Mouse (Mus musculus): ENCODE data around the gene Surf2. TPM values are rescaled to one million over a fixed set of nuclear protein-coding genes. Genes with fewer than 3 reads are reported as not detected.

The Surf2 gene
- total RNA-seq, 2 experiments from 2014 or later, result 55.3 to 62.8 TPM

DNA sequence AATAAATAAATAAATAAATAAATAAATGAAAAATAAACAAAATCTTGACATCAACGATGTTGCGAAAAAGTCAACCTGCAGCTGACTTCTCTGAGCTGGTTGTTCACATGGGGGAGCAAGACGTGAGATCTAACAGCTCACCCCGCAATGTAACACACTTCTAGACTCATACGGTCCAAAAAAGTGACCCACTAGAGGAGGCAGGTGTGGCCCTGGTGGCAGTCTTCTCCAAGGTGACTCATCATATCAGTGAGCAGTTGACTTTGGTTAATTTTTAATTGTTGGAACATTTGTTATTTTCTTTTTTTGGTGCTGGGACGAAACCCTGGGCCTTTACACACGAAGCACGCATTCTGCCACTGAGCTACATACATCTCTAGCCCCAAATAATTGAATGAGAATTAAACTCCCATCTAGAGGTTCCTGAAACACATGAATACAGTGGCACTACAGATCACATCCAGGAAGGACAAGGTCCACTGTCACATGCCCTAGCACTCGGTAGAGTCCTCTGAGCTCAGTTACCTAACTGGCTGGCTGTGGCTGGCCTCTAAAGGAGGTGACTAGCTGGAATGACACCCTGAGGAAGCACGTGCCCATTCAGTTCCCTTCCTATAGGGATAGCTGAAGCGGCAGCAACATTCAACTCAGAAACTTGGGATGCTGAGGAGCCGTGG, 40.8 kb downstream of the Surf2 start:
- no peak for ATAC-seq (replicated peaks; ENCODE audit: poor library complexity)

DNA sequence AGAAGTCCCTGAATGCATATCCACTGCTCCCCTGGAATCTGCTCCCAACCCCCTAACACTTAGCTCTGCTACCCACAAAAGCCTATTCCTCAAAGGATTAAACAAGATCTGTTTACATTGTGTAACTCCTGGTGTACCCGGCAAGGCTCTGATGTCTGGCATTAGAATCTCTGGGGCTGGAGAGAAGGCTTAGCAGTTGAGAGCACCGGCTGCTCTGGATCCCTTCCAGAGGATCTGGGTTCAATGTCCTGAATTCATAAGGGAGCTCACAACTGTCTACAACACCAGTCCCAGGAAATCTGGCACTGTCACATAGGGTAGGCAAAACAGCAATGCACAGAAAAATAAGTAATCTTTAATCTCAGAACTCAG, 41.3 kb downstream of the Surf2 start:
- no peak for ATAC-seq (replicated peaks; ENCODE audit: poor library complexity)

DNA sequence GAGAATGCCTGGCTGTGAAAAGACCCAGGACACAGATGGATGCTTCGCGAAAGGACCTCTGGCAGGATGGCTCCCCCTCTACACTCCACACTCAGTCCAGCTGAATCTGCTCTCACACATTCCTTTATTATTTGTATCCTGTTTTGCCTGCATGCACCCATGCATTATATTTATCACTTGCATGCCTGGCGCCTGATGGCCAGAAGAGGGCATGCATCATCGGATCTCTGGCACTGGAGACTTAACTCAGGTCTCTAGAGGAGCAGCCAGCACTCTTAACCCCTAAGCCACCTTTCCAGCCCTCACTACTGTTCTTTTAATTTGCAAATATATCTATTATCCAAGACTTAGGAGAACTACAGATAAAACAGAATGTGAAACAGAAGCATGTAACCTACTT, 44.6 kb downstream of the Surf2 start:
- no peak for ATAC-seq (replicated peaks; ENCODE audit: poor library complexity)

DNA sequence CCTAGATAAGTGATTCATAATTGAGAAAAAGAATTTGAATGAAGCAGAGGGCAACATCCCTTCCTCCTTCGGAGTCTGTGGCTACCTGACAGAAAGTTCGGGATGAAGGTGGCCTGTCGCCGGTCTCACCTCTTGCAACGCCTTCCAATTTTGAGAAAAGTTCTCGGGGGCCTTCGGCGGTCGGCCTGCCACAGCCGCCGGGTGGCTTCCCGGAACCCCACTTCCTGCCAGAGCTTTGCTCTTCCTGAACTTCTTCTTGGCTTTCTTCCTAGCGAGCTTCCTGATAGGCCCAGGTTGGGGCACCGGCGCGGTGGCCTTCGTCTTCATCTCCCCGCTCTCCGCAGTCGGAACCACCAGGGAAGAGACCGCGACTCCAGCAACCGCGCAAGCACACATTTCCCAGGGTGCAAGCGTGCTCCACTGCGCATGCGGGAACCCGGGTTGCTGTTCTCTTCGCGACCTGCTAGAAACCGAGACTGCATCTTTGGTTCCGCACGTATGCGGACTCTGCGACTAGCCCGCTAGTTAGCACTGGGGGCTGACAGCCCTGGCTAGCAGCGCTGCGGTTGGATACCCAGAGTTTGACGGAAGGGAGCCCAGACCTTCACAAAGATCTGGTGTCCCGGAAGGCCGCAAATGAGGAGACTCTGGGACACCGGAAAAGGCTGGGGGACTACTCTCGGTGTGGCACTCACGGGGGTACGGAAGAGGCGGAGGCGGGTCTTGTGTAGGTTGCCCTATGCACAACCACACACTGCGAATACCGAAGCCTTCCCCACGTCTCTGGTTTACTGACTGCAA, 48.0 kb downstream of the Surf2 start, which contains the start of gene Rexo4:
TSS of gene Rexo4 (minus strand) at position 464 of the 801 bp plus-strand sequence.
- peak; percentile 95 for ATAC-seq (replicated peaks; ENCODE audit: poor library complexity)

DNA sequence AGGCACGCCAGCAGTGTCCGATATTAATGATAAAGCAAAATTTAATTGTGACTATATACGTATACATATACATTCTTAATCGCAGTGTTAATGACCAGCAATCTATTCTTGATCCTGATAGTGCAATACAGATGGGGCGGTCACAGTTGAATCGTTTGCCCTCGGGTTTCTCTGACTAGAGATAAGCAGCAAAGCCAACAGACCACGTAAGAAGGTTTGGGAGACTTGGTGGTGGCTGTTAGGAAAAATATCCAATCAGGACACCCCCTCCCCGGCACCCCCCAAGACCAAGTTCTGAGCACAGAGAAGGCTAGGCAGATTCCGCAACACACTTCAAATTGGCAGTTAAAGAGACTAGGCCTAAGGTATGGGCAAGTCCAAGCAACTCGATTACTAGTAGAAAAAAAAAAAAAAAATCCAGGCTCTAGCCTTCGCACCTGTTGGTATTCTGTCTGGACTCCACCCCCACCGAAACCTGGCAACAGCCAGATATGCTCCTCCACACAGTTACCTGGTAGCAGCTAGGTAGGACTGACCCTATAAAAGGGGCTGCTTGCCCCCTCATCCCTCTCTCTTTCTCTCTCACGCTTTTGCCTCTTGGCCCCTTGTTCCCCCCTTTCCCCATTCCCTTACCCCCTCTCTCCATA, 48.7 kb downstream of the Surf2 start:
- ATAC-seq (replicated peaks; ENCODE audit: poor library complexity), result peak; percentile 12

DNA sequence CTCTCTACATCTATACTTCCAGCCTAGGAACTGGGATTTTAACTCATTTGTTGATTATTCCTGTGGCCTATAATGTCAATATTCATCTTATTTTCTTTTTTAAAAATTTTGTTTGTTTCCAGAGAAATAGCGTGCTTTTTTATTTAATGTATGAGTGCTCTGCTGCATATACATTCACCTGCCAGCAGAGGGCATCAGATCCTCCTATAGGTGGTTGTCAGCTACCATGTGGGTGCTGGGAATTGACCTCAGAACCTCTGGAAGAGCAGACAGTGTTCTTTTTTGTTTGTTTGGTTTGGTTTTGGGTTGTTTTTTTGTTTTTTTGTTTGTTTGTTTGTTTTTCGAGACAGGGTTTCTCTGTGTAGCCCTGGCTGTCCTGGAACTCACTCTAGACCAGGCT, 51.1 kb downstream of the Surf2 start:
- ATAC-seq (replicated peaks; ENCODE audit: poor library complexity), result no peak

Other genes starting within 250 kb of the Surf2 start
- 0.30 and 1.6 TPM in 2 replicates for gene Lcn4, start 245.1 kb upstream of the Surf2 start, total RNA-seq (2015)
- not detected in 2 replicates for gene Lcn4, start 245.1 kb upstream of the Surf2 start, total RNA-seq (2017)
- gene Abo, start 51.4 kb upstream of the Surf2 start, total RNA-seq (2015), result not detected in 2 replicates
- gene Abo, start 51.4 kb upstream of the Surf2 start, total RNA-seq (2017), result not detected in 2 replicates
- 14.7 and 26.2 TPM in 2 replicates for gene Surf6, start 13.5 kb upstream of the Surf2 start, total RNA-seq (2015)
- 50.7 and 56.8 TPM in 2 replicates for gene Surf6, start 13.5 kb upstream of the Surf2 start, total RNA-seq (2017)
- gene Med22, start 5.7 kb upstream of the Surf2 start, total RNA-seq (2015), result 7.2 and 7.7 TPM in 2 replicates
- gene Med22, start 5.7 kb upstream of the Surf2 start, total RNA-seq (2017), result 17.0 and 17.6 TPM in 2 replicates
- 2,379 and 2,445 TPM in 2 replicates for gene Rpl7a, start 5.6 kb upstream of the Surf2 start, total RNA-seq (2015)
- gene Rpl7a, start 5.6 kb upstream of the Surf2 start, total RNA-seq (2017), result 2,150 and 2,311 TPM in 2 replicates
- gene Surf1, start 163 bp downstream of the Surf2 start, total RNA-seq (2015), result 72.3 and 90.4 TPM in 2 replicates
- 51.3 and 73.5 TPM in 2 replicates for gene Surf1, start 163 bp downstream of the Surf2 start, total RNA-seq (2017)
- gene Surf4, start 17.6 kb downstream of the Surf2 start, total RNA-seq (2015), result 121 and 123 TPM in 2 replicates
- gene Surf4, start 17.6 kb downstream of the Surf2 start, total RNA-seq (2017), result 107 and 114 TPM in 2 replicates
- 0.05 and 0.15 TPM in 2 replicates for gene Stkld1, start 17.7 kb downstream of the Surf2 start, total RNA-seq (2015)
- gene Stkld1, start 17.7 kb downstream of the Surf2 start, total RNA-seq (2017), result 0.14 TPM in 1 of 2 replicates, not detected in the other
- gene Rexo4, start 48.0 kb downstream of the Surf2 start, total RNA-seq (2015), result 24.9 and 25.2 TPM in 2 replicates
- 88.4 and 127 TPM in 2 replicates for gene Rexo4, start 48.0 kb downstream of the Surf2 start, total RNA-seq (2017)
- 0.15 and 1.3 TPM in 2 replicates for gene Adamts13, start 57.0 kb downstream of the Surf2 start, total RNA-seq (2015)
- not detected in 2 replicates for gene Adamts13, start 57.0 kb downstream of the Surf2 start, total RNA-seq (2017)
- gene Cacfd1, start 93.6 kb downstream of the Surf2 start, total RNA-seq (2015), result 15.9 and 18.2 TPM in 2 replicates
- gene Cacfd1, start 93.6 kb downstream of the Surf2 start, total RNA-seq (2017), result 5.1 and 11.5 TPM in 2 replicates
- 2.7 and 2.9 TPM in 2 replicates for gene Slc2a6, start 111.6 kb downstream of the Surf2 start, total RNA-seq (2015)
- 4.6 and 6.7 TPM in 2 replicates for gene Slc2a6, start 111.6 kb downstream of the Surf2 start, total RNA-seq (2017)
- not detected in 2 replicates for gene Mymk, start 155.8 kb downstream of the Surf2 start, total RNA-seq (2015)
- not detected in 2 replicates for gene Mymk, start 155.8 kb downstream of the Surf2 start, total RNA-seq (2017)
- gene Adamtsl2, start 163.0 kb downstream of the Surf2 start, total RNA-seq (2015), result not detected in 2 replicates
- gene Adamtsl2, start 163.0 kb downstream of the Surf2 start, total RNA-seq (2017), result not detected in 2 replicates
- gene Fam163b, start 226.1 kb downstream of the Surf2 start, total RNA-seq (2015), result not detected in 2 replicates
- not detected in 2 replicates for gene Fam163b, start 226.1 kb downstream of the Surf2 start, total RNA-seq (2017)
- gene Dbh, start 248.9 kb downstream of the Surf2 start, total RNA-seq (2015), result not detected in 2 replicates
- not detected in 2 replicates for gene Dbh, start 248.9 kb downstream of the Surf2 start, total RNA-seq (2017)